Mouse (Mus musculus): ENCODE data around the gene Wdr72. TPM values are rescaled to one million over a fixed set of nuclear protein-coding genes. Genes with fewer than 3 reads are reported as not detected.

Wdr72 gene
- 0.29 TPM for polyA plus RNA-seq (2014; fragmentation: Illumina TruSeq; extraction: RNeasy Lipid Tissue Mini Kit (QIAGEN cat#74804); ENCODE audit: low read depth, low replicate concordance)

DNA sequence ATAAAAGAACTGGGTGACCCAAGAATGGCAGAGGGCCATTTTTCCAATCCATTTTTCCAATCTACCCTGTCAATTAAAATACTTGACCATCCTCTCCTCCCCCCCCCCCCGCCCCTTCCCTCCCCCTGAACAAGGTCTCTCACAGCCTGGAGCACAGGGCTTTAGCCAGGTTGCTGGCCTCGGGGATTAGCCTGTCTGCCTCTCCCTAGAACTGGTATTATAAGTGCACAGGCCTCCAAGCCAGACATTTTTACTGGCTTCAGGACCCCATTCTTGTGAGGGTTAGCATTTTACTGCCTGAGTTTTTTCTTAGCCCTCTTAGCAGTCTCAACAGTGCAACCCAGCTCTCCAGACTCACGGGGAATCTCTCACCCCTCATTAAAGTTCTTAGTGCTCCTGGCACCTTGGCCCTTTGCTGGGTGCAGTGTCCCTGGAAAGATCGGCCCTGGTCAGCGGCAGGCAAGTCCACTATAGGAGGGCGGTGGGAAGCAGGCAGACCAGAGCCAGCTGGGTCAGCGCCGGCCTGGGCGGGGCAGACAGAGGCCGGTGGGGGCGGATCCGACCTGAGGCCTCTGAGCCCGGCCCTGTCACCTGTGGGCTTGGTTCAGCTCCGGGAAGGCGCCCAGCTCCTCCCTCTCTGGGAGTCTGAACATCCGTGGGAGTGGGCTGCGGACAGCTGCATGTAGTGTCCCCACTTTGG, at the start of gene Wdr72:
Gene Wdr72, plus strand, starts transcription at position 596 of the 700 bp plus-strand sequence.

Other genes with a start within 250 kb of the Wdr72 start
- gene Unc13c, start 141.4 kb upstream of the Wdr72 start, polyA plus RNA-seq (2014; fragmentation: Illumina TruSeq; extraction: RNeasy Lipid Tissue Mini Kit (QIAGEN cat#74804); ENCODE audit: low read depth, low replicate concordance): 0.05 TPM

Measured in heart, adult 10 weeks (tissue).